Mouse (Mus musculus) gastrocnemius, adult 8-10 months (tissue): Measurements from ENCODE around the gene Gm10324. TPM values are rescaled to one million over a fixed set of nuclear protein-coding genes. Genes with fewer than 3 reads are reported as not detected.
"Not testable (repeated sequence)": the region's sequence is repeated elsewhere in the genome, so short reads cannot be mapped to it uniquely, and the experiment has no call there.

ENCODE experiments used
- DNase-seq, 2 experiments: peaks; one replicate each; pipeline ENCODE4 v3.0.0; 2022; ENCODE audit warnings: low spot score in 2 of 2
- total RNA-seq, 4 experiments: library from RNA; stranded (reverse); gene quantifications; 2 replicates each; pipeline ENCODE4 v1.2.4; 2022

Gene Gm10324
- total RNA-seq = not detected

DNA sequence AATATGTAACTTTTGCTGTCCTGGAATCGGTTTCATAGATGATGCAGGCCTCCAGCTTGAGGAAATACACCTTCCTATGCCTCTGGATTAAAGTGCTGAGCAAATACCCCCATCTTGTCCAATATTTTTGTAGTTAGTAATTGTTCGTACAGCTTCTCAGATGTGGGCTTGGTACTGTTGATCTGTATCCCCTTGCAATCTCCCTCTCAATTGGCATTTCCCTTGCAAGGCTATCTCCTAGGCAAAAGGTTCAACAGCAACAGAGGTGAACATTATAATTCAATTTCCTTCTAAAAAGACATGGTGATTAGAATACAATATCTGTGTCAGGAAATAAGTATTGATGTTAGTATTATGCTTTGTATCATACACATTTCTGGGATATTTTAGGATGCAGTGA, at the start of gene Gm10324:
TSS of gene Gm10324 (plus strand) at position 301 of the 400 bp plus-strand sequence.
- not testable (repeated sequence) for DNase-seq

Other genes starting within 250 kb of the Gm10324 start
- gene Gm10772, start 108.0 kb downstream of the Gm10324 start, total RNA-seq = not detected